Mouse (Mus musculus) MEL (cell line): ENCODE results near the gene Masp2.
A peak's percentile ranks its signal among the peaks of the same experiment; 100 is the strongest.

ENCODE experiments used
- CTCF ChIP-seq, 3 experiments: IDR thresholded peaks in 2 of 3; conservative IDR thresholded peaks in 1 of 3; 2 replicates each; pipeline ENCODE4 v1.5.1; 2011 to 2012; ENCODE audit warnings: low read length in 3 of 3, low read depth in 2 of 3, mild to moderate bottlenecking in 2 of 3, improper control_type of control experiment in 1 of 3, inconsistent platforms in 1 of 3, mixed read lengths in 1 of 3, moderate library complexity in 1 of 3; ENCODE audit not compliant: control insufficient read depth in 1 of 3, insufficient read depth in 1 of 3, poor library complexity in 1 of 3, severe bottlenecking in 1 of 3
- EP300 ChIP-seq, 2 experiments: IDR thresholded peaks; 2 replicates each; pipeline ENCODE4 v1.6.1; 2011; ENCODE audit warnings: improper control_type of control experiment in 2 of 2, low read length in 2 of 2, low read depth in 1 of 2, mild to moderate bottlenecking in 1 of 2
- HCFC1 ChIP-seq: IDR thresholded peaks from 2 replicates; pipeline ENCODE4 v1.6.1; 2012; ENCODE audit warnings: low read depth, mild to moderate bottlenecking, inconsistent platforms, low read length, improper control_type of control experiment, moderate library complexity
- MAX ChIP-seq: IDR thresholded peaks from 2 replicates; pipeline ENCODE4 v1.6.1; 2011; ENCODE audit warnings: low read length, improper control_type of control experiment
- POLR2A ChIP-seq, 2 experiments: IDR thresholded peaks; 2 replicates each; pipeline ENCODE4 v1.6.1; 2011 to 2012; ENCODE audit warnings: low read length in 2 of 2, mild to moderate bottlenecking in 2 of 2, control low read depth in 1 of 2, improper control_type of control experiment in 1 of 2, low read depth in 1 of 2, moderate library complexity in 1 of 2; ENCODE audit not compliant: control insufficient read depth in 1 of 2, insufficient read depth in 1 of 2, poor library complexity in 1 of 2

- TF ChIP-seq EP300 (IDR thresholded peaks at IDR 0.05; ENCODE audit: low read depth in 1 of 2, low read length in 2 of 2), result no peak
- no peak for TF ChIP-seq POLR2A (IDR thresholded peaks at IDR 0.05; ENCODE audit: control insufficient read depth in 1 of 2, insufficient read depth in 1 of 2, low read depth in 1 of 2, low read length in 2 of 2, poor library complexity in 1 of 2)
- TF ChIP-seq HCFC1, result no peak
- TF ChIP-seq CTCF (IDR thresholded peaks at IDR 0.05 in 2 of 3, conservative IDR thresholded peaks at IDR 0.05 in 1 of 3; ENCODE audit: control insufficient read depth in 1 of 3, insufficient read depth in 1 of 3, low read depth in 2 of 3, low read length in 3 of 3, poor library complexity in 1 of 3, severe bottlenecking in 1 of 3), result no peak
- TF ChIP-seq MAX, result 0 out of 2 replicates have a peak, but pooled peaks have one; percentile 11
Measured at GRCm38 (mm10) chr4:148557766-148558165, 44.6 kb upstream of the Masp2 start.
